Comparison of ENCODE assay signal across 8 mouse cellular contexts in genomic region chr15:100614218-100614995, GRCm38 (mm10). TPM values are rescaled to one million over a fixed set of nuclear protein-coding genes. Genes with fewer than 3 reads are reported as not detected.
DNase-seq lines count a peak whose midpoint lies in the region; ATAC-seq and TF ChIP-seq lines count a peak whose summit lies in the region.

No protein-coding gene starts in this region.

- dilution Hi-C loops in CH12.LX (cut with MboI; ENCODE audit: extremely low pct_ligation_motif_present, extremely low pct_unique_long_range_greater_than_20kb, low sequenced_read_pairs) = no loop called here

- peak overlapping the region; percentile 61 to 71 (median 69) for H3K4me3 ChIP-seq in CH12.LX (replicated peaks in 1 of 3; ENCODE audit: low read depth in 2 of 3, low read length in 2 of 3, poor library complexity in 1 of 3)
- peak overlapping the region; percentile 77 for H3K4me3 ChIP-seq in brown adipose tissue, adult 24 weeks (ENCODE audit: insufficient read depth, low read depth, low read length)
- H3K4me3 ChIP-seq in hindbrain, embryonic 15.5 days = peak overlapping the region; percentile 82
- H3K4me3 ChIP-seq in midbrain, embryonic 13.5 days (replicated peaks) = peak overlapping the region; percentile 86

- peaks cover 11 to 23% of the 10 kb centered on the region in 2 experiments for H3K4me1 ChIP-seq in CH12.LX (ENCODE audit: control insufficient read depth in 1 of 2, insufficient read depth in 2 of 2)
- H3K4me1 ChIP-seq in brown adipose tissue, adult 24 weeks (ENCODE audit: control insufficient read depth, insufficient read depth, insufficient read length, low read length) = peaks cover 6% of the 10 kb centered on the region
- H3K4me1 ChIP-seq in hindbrain, embryonic 15.5 days (replicated peaks) = peaks cover 27% of the 10 kb centered on the region
- H3K4me1 ChIP-seq in midbrain, embryonic 13.5 days (replicated peaks) = peaks cover 25% of the 10 kb centered on the region

- H3K27ac ChIP-seq in CH12.LX (ENCODE audit: insufficient read depth, low read depth) = peak overlapping the region; percentile 83
- H3K27ac ChIP-seq in brown adipose tissue, adult 24 weeks (replicated peaks; ENCODE audit: low read depth, low read length) = peak overlapping the region; percentile 77
- peak overlapping the region; percentile 97 for H3K27ac ChIP-seq in hindbrain, embryonic 15.5 days (replicated peaks)
- H3K27ac ChIP-seq in midbrain, embryonic 13.5 days = peak overlapping the region; percentile 96

- no peaks in the 10 kb centered on the region for H3K27me3 ChIP-seq in CH12.LX (replicated peaks)
- no peaks in the 10 kb centered on the region for H3K27me3 ChIP-seq in hindbrain, embryonic 15.5 days
- H3K27me3 ChIP-seq in midbrain, embryonic 13.5 days = 0 out of 2 replicates have a peak, but pooled peaks cover 4% of the 10 kb centered on the region

- DNase-seq in kidney, adult 11 months = peak; percentile 62
- no peak for DNase-seq in kidney, adult 9 months
- DNase-seq in CH12.LX (ENCODE audit: extremely low read depth) = peak; percentile 53
- no peak for DNase-seq in thymus, postnatal 10 days (ENCODE audit: low spot score in 2 of 2)
- DNase-seq in right cerebral cortex, postnatal 10 days (ENCODE audit: low spot score in 2 of 2) = no peak

- H3K79me2 ChIP-seq in CH12.LX (replicated peaks; ENCODE audit: control insufficient read depth, extremely low read depth, insufficient read depth, poor library complexity, severe bottlenecking) = peaks cover 13% of the 10 kb centered on the region

- peaks cover 23 to 28% of the 10 kb centered on the region in 2 experiments for H3K36me3 ChIP-seq in CH12.LX (replicated peaks in 1 of 2; ENCODE audit: control insufficient read depth in 1 of 2, insufficient read depth in 1 of 2, low read length in 1 of 2)
- H3K36me3 ChIP-seq in hindbrain, embryonic 15.5 days = peaks cover 20% of the 10 kb centered on the region
- H3K36me3 ChIP-seq in midbrain, embryonic 13.5 days = peaks cover 20% of the 10 kb centered on the region

- no peaks in the 10 kb centered on the region for H3K9me3 ChIP-seq in CH12.LX (replicated peaks; ENCODE audit: low read length)
- no peaks in the 10 kb centered on the region for H3K9me3 ChIP-seq in hindbrain, embryonic 15.5 days
- no peaks in the 10 kb centered on the region for H3K9me3 ChIP-seq in midbrain, embryonic 13.5 days

- no peak for TF ChIP-seq POLR2A in CH12.LX (IDR thresholded peaks at IDR 0.05; ENCODE audit: low read depth, low read length)

- TF ChIP-seq RAD21 in CH12.LX (IDR thresholded peaks at IDR 0.05; ENCODE audit: low read depth, low read length) = no peak

- 9% methylated on average over 43 of the region's 43 CpGs for WGBS in hindbrain, embryonic 15.5 days
- 10% methylated on average over 43 of the region's 43 CpGs for WGBS in midbrain, embryonic 13.5 days

- peak overlapping the region; percentile 72 for H3K4me2 ChIP-seq in CH12.LX (ENCODE audit: insufficient read depth, low read depth, poor library complexity, severe bottlenecking)
- peak overlapping the region; percentile 81 for H3K4me2 ChIP-seq in hindbrain, embryonic 15.5 days
- H3K4me2 ChIP-seq in midbrain, embryonic 13.5 days (replicated peaks) = peak overlapping the region; percentile 81

- peak; percentile 1; the same call in 1 of the 2 replicates for ATAC-seq in hindbrain, embryonic 15.5 days (ENCODE audit: low FRiP score, low read depth)
- ATAC-seq in midbrain, embryonic 13.5 days = no peak; the same call in 1 of the 2 replicates

- peak overlapping the region; percentile 43 for H3K9ac ChIP-seq in CH12.LX (ENCODE audit: insufficient read depth, low read depth)
- peak overlapping the region; percentile 55 for H3K9ac ChIP-seq in hindbrain, embryonic 15.5 days
- H3K9ac ChIP-seq in midbrain, embryonic 13.5 days (replicated peaks) = peak overlapping the region; percentile 88

- in situ Hi-C loops in CH12.LX (cut with MboI; ENCODE audit: low pct_ligation_motif_present, low pct_unique_long_range_greater_than_20kb, low sequenced_read_pairs) = loop anchor here (5.0 kb wide), 2 partner anchors 82 to 152 kb away; no protein-coding TSS in a partner anchor

- 0 out of 4 replicates have a peak, but pooled peaks of 1 of the 2 experiments have one; percentile 1 for TF ChIP-seq CTCF in CH12.LX (conservative IDR thresholded peaks at IDR 0.05 in 1 of 2, IDR thresholded peaks at IDR 0.05 in 1 of 2; ENCODE audit: low read depth in 2 of 2, low read length in 2 of 2)

- TF ChIP-seq EP300 in CH12.LX (IDR thresholded peaks at IDR 0.05; ENCODE audit: low read length) = no peak

TF ChIP-seq in CH12.LX, 34 proteins besides CTCF, POLR2A, EP300 and RAD21 (continues in another document):
- TF ChIP-seq MXI1 (IDR thresholded peaks at IDR 0.05; ENCODE audit: low read depth, low read length) (peak; percentile 66; the same call in 1 of the 2 replicates), NRF1 (IDR thresholded peaks at IDR 0.05; ENCODE audit: low read depth, low read length) (peak; percentile 65), RCOR1 (conservative IDR thresholded peaks at IDR 0.05; ENCODE audit: low read depth, low read length) (no peak), ELF1 (IDR thresholded peaks at IDR 0.05; ENCODE audit: low read depth, low read length) (no peak), MAZ (IDR thresholded peaks at IDR 0.05; ENCODE audit: low read depth, low read length) (no peak), SMC3 (IDR thresholded peaks at IDR 0.05; ENCODE audit: low read depth, low read length) (no peak), ETS1 (conservative IDR thresholded peaks at IDR 0.05; ENCODE audit: low read depth, low read length) (no peak), MAFK (IDR thresholded peaks at IDR 0.05; ENCODE audit: insufficient replicate concordance, low read length) (no peak), HCFC1 (IDR thresholded peaks at IDR 0.05; ENCODE audit: low read depth, low read length) (no peak), JUND (conservative IDR thresholded peaks at IDR 0.05; ENCODE audit: low read depth, low read length) (no peak), JUN (IDR thresholded peaks at IDR 0.05; ENCODE audit: insufficient read depth, low read depth, low read length) (no peak), POLR2AphosphoS2 (IDR thresholded peaks at IDR 0.05; ENCODE audit: low read depth, low read length) (no peak), MYC (IDR thresholded peaks at IDR 0.05; ENCODE audit: low read depth, low read length) (no peak), USF2 (conservative IDR thresholded peaks at IDR 0.05; ENCODE audit: low read depth, low read length) (no peak), SIN3A (IDR thresholded peaks at IDR 0.05; ENCODE audit: low read length) (peak; percentile 58; the same call in 1 of the 2 replicates), ZC3H11A (IDR thresholded peaks at IDR 0.05; ENCODE audit: low read depth, low read length) (no peak), UBTF (IDR thresholded peaks at IDR 0.05; ENCODE audit: low read depth, low read length) (no peak), BHLHE40 (IDR thresholded peaks at IDR 0.05; ENCODE audit: low read depth, low read length) (peak; percentile 52; the same call in 1 of the 2 replicates), KAT2A (IDR thresholded peaks at IDR 0.05; ENCODE audit: insufficient replicate concordance, low read length) (no peak), PAX5 (IDR thresholded peaks at IDR 0.05; ENCODE audit: low read length) (no peak), IRF4 (IDR thresholded peaks at IDR 0.05; ENCODE audit: low read depth, low read length) (no peak), CHD1 (IDR thresholded peaks at IDR 0.05; ENCODE audit: low read depth, low read length) (no peak), ZKSCAN1 (IDR thresholded peaks at IDR 0.05; ENCODE audit: borderline replicate concordance, low read depth, low read length) (no peak), MAX (IDR thresholded peaks at IDR 0.05; ENCODE audit: low read length) (0 out of 2 replicates have a peak, but pooled peaks have one; percentile 2), NELFE (IDR thresholded peaks at IDR 0.05; ENCODE audit: low read depth, low read length) (no peak), E2F4 (IDR thresholded peaks at IDR 0.05; ENCODE audit: insufficient replicate concordance, low read depth, low read length) (no peak)

RNA-seq across cellular contexts. Expression of gene Dazap2, which starts 0.7 kb away (rescaled TPM):
- total RNA-seq in CH12.LX (2012; rRNA removed) (56.0 and 63.8 TPM in 2 replicates), CH12.LX (2014; rRNA removed) (139 and 159 TPM in 2 replicates)
- polyA plus RNA-seq in CH12.LX (2012; ENCODE audit: insufficient read length, low read depth) = 160 and 213 TPM in 2 replicates
- 128 and 130 TPM in 2 replicates for polyA plus RNA-seq in brown adipose tissue, adult 24 weeks (2012; ENCODE audit: insufficient read depth, insufficient read length, missing spikeins)
- 125 and 130 TPM in 2 replicates for polyA plus RNA-seq in hindbrain, embryonic 15.5 days (2015; fragmentation: Nextera tagmentation; extraction: Ambion mirVana)
- polyA plus RNA-seq in midbrain, embryonic 13.5 days (2015; fragmentation: Nextera tagmentation; extraction: Ambion mirVana) = 162 and 166 TPM in 2 replicates

RNA-seq across cellular contexts. Expression of gene Pou6f1, which starts 14.6 kb away (rescaled TPM):
- total RNA-seq in CH12.LX (2012; rRNA removed) (3.5 and 7.4 TPM in 2 replicates), CH12.LX (2014; rRNA removed) (0.97 and 1.7 TPM in 2 replicates)
- 6.3 and 9.1 TPM in 2 replicates for polyA plus RNA-seq in CH12.LX (2012; ENCODE audit: insufficient read length, low read depth)
- polyA plus RNA-seq in brown adipose tissue, adult 24 weeks (2012; ENCODE audit: insufficient read depth, insufficient read length, missing spikeins) = 9.6 and 16.4 TPM in 2 replicates
- 35.0 and 38.1 TPM in 2 replicates for polyA plus RNA-seq in hindbrain, embryonic 15.5 days (2015; fragmentation: Nextera tagmentation; extraction: Ambion mirVana)
- polyA plus RNA-seq in midbrain, embryonic 13.5 days (2015; fragmentation: Nextera tagmentation; extraction: Ambion mirVana) = 45.5 and 47.8 TPM in 2 replicates

RNA-seq across cellular contexts. Expression of gene Smagp, which starts 22.3 kb away (rescaled TPM):
- total RNA-seq in CH12.LX (2012; rRNA removed) = 4.9 and 7.0 TPM in 2 replicates
- 0.55 and 1.3 TPM in 2 replicates for total RNA-seq in CH12.LX (2014; rRNA removed)
- 3.2 and 4.8 TPM in 2 replicates for polyA plus RNA-seq in CH12.LX (2012; ENCODE audit: insufficient read length, low read depth)
- 25.6 and 29.4 TPM in 2 replicates for polyA plus RNA-seq in brown adipose tissue, adult 24 weeks (2012; ENCODE audit: insufficient read depth, insufficient read length, missing spikeins)
- polyA plus RNA-seq in hindbrain, embryonic 15.5 days (2015; fragmentation: Nextera tagmentation; extraction: Ambion mirVana) = 4.0 and 5.0 TPM in 2 replicates
- polyA plus RNA-seq in midbrain, embryonic 13.5 days (2015; fragmentation: Nextera tagmentation; extraction: Ambion mirVana) = 2.4 and 2.9 TPM in 2 replicates

RNA-seq across cellular contexts. Expression of gene Bin2, which starts 54.9 kb away (rescaled TPM):
- 60.4 and 64.8 TPM in 2 replicates for total RNA-seq in CH12.LX (2012; rRNA removed)
- total RNA-seq in CH12.LX (2014; rRNA removed) = 49.2 and 51.4 TPM in 2 replicates
- polyA plus RNA-seq in CH12.LX (2012; ENCODE audit: insufficient read length, low read depth) = 72.8 and 89.9 TPM in 2 replicates
- 0.79 and 1.4 TPM in 2 replicates for polyA plus RNA-seq in brown adipose tissue, adult 24 weeks (2012; ENCODE audit: insufficient read depth, insufficient read length, missing spikeins)
- polyA plus RNA-seq in hindbrain, embryonic 15.5 days (2015; fragmentation: Nextera tagmentation; extraction: Ambion mirVana) = 1.6 and 2.2 TPM in 2 replicates
- 1.2 and 1.3 TPM in 2 replicates for polyA plus RNA-seq in midbrain, embryonic 13.5 days (2015; fragmentation: Nextera tagmentation; extraction: Ambion mirVana)

Comparison
In these comparisons a context has a peak if more than half of its experiments do, and no peak if none do; other contexts are left out.
1. DNase-seq: peak in kidney, adult 11 months (single experiment) and CH12.LX (single experiment); none in kidney, adult 9 months (single experiment), thymus, postnatal 10 days (0 of 2) and right cerebral cortex, postnatal 10 days (0 of 2).
2. Peak in every context shown above with its lines, with median percentiles within 50 percentile points of each other: H3K27ac ChIP-seq, H3K4me2 ChIP-seq, H3K4me3 ChIP-seq and H3K9ac ChIP-seq.